Mouse (Mus musculus) lung, postnatal 0 days (tissue): ENCODE measurements around the gene Cntn4.

Source experiments
- CTCF ChIP-seq: IDR thresholded peaks from 2 replicates; pipeline ENCODE4 v1.5.1; 2016; ENCODE audit warnings: antibody characterized with exemption, mild to moderate bottlenecking
- EP300 ChIP-seq: IDR thresholded peaks from 2 replicates; pipeline ENCODE4 v1.6.1; 2016; ENCODE audit warnings: antibody characterized with exemption, mild to moderate bottlenecking, control low read depth

DNA sequence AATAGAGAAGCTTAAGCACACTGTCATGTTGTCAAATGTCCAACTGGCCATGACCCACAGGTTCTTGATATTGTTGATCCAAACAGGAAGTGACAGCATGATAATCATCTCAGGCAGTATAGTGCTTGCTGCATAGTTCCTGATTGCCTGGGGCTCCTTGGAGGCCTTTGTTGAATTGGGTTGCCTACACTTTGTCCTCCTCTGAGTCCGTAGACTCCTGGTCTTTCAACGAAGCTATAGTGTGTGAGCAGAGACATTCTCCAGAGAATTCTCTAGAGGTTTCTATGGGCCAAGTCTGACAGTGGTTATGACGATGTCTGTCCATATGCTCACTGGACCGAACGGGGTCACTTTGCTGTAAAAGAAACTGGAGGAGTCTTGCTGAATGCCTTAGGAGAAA, 5.8 kb downstream of the Cntn4 start:
- no peak for TF ChIP-seq CTCF
- TF ChIP-seq EP300, result no peak
